Mouse (Mus musculus) liver, embryonic 11.5 days (tissue): Measurements from ENCODE around the gene Hist1h1d. TPM values are rescaled to one million over a fixed set of nuclear protein-coding genes. Genes with fewer than 3 reads are reported as not detected.

Experiments used
- ATAC-seq: fragments of 200-750 bp; cut with Nextera tagmentation; replicated peaks from 2 replicates; pipeline ENCODE4 v1.8.0; 2017; ENCODE audit warnings: moderate number of reproducible peaks, mild to moderate bottlenecking, moderate TSS enrichment, moderate library complexity; ENCODE audit not compliant: low FRiP score
- DNase-seq: peaks from one replicate; pipeline ENCODE4 v3.0.0-alpha.2; 2017; ENCODE audit warnings: low spot score
- H3K27ac ChIP-seq: fragments of 300-500 bp; sonication (generic); 2 replicates; pipeline ENCODE4 v1.5.1; 2014; ENCODE audit warnings: mild to moderate bottlenecking, low read depth, low read length, control low read depth
- H3K27me3 ChIP-seq: fragments of 300-500 bp; sonication (generic); replicated peaks from 2 replicates; pipeline ENCODE4 v1.6.1; 2014; ENCODE audit warnings: low read length, mixed read lengths; ENCODE audit not compliant: control insufficient read depth, insufficient read depth
- H3K36me3 ChIP-seq: fragments of 300-500 bp; sonication (generic); 2 replicates; pipeline ENCODE4 v1.6.1; 2014; ENCODE audit warnings: mild to moderate bottlenecking, low read length, moderate library complexity, mixed read lengths; ENCODE audit not compliant: control insufficient read depth, insufficient read depth
- H3K4me1 ChIP-seq: fragments of 300-500 bp; sonication (generic); replicated peaks from 2 replicates; pipeline ENCODE4 v1.6.1; 2014; ENCODE audit warnings: low read length, mixed read lengths; ENCODE audit not compliant: control insufficient read depth, insufficient read depth
- H3K4me2 ChIP-seq: fragments of 300-500 bp; sonication (generic); 2 replicates; pipeline ENCODE4 v1.6.1; 2014; ENCODE audit warnings: mild to moderate bottlenecking, control low read depth, moderate library complexity
- H3K4me3 ChIP-seq: fragments of 300-500 bp; sonication (generic); 2 replicates; pipeline ENCODE4 v1.5.1; 2014; ENCODE audit warnings: low read depth, low read length, control low read depth
- H3K9ac ChIP-seq: fragments of 300-500 bp; sonication (generic); 2 replicates; pipeline ENCODE4 v1.6.1; 2014; ENCODE audit warnings: low read depth, low read length, control low read depth
- H3K9me3 ChIP-seq: fragments of 300-500 bp; sonication (generic); 2 replicates; pipeline ENCODE4 v1.6.1; 2016; ENCODE audit warnings: low read length, inconsistent platforms, mixed read lengths; ENCODE audit not compliant: control insufficient read depth
- WGBS: fragments of 180-500 bp; shearing (Covaris S2); extraction: QIAGEN DNeasy Blood & Tissue Kit; methylation state at CpG from one replicate; pipeline ENCODE4 v1.1.7; 2014; 5-methylcytosine and 5-hydroxymethylcytosine counted together
- polyA plus RNA-seq: library from polyadenylated mRNA; unstranded; fragments of >200 nt; fragmentation: Nextera tagmentation; extraction: Ambion mirVana; gene quantifications from 2 replicates; pipeline ENCODE4 v1.2.1, GENCODE M21; 2014

Gene Hist1h1d
- 0.68 and 0.82 TPM in 2 replicates for polyA plus RNA-seq

- H3K9me3 ChIP-seq, result no peaks in the 10 kb centered on the region
- DNase-seq, result no peak
- peak within 1 kb of the TSS; percentile 83 for H3K4me2 ChIP-seq
- no peaks in the 10 kb centered on the region for H3K27me3 ChIP-seq
- peak within 1 kb of the TSS; percentile 100 for H3K27ac ChIP-seq
- no peak within 1 kb of the TSS for H3K4me3 ChIP-seq
- H3K36me3 ChIP-seq, result no peaks in the 10 kb centered on the region
- peak within 1 kb of the TSS; percentile 91 for H3K9ac ChIP-seq
- no peak for ATAC-seq
- H3K4me1 ChIP-seq, result 0 out of 2 replicates have a peak, but pooled peaks cover 13% of the 10 kb centered on the region
Measured at GRCm38 (mm10) chr13:23552962-23553361, at the start of gene Hist1h1d. Gene Hist1h1d (plus strand): TSS chr13:23553262.

- H3K9me3 ChIP-seq, result no peaks in the 10 kb centered on the region
- 1% methylated on average over 9 of the region's 9 CpGs for WGBS
- DNase-seq, result peak; percentile 71
- H3K36me3 ChIP-seq, result no peaks in the 10 kb centered on the region
- ATAC-seq, result no peak
- H3K4me3 ChIP-seq, result peak overlapping the region; percentile 8; the same call in 1 of the 2 replicates
- H3K27me3 ChIP-seq, result no peaks in the 10 kb centered on the region
- no peak overlapping the region for H3K9ac ChIP-seq
- no peak overlapping the region for H3K27ac ChIP-seq
- H3K4me2 ChIP-seq, result peak overlapping the region; percentile 57
- peaks cover 45% of the 10 kb centered on the region for H3K4me1 ChIP-seq
Measured at GRCm38 (mm10) chr13:23503797-23504196, 49.3 kb upstream of the Hist1h1d start.

- peaks cover 36% of the 10 kb centered on the region for H3K4me1 ChIP-seq
- peak overlapping the region; percentile 36; the same call in 1 of the 2 replicates for H3K27ac ChIP-seq
- H3K4me3 ChIP-seq, result peak overlapping the region; percentile 48
- H3K9ac ChIP-seq, result peak overlapping the region; percentile 56
- DNase-seq (no peak), ATAC-seq (peak; percentile 54)
- H3K9me3 ChIP-seq, result no peaks in the 10 kb centered on the region
- H3K27me3 ChIP-seq, result no peaks in the 10 kb centered on the region
- H3K36me3 ChIP-seq, result no peaks in the 10 kb centered on the region
- 3% methylated on average over 14 of the region's 14 CpGs for WGBS
- peak overlapping the region; percentile 90 for H3K4me2 ChIP-seq
Measured at GRCm38 (mm10) chr13:23505662-23506345, 47.3 kb upstream of the Hist1h1d start.

GRCm38 (mm10) chr13:23506351-23506750 is 46.7 kb upstream of the Hist1h1d start:
- Histone ChIP-seq H3K9ac (no peak overlapping the region), H3K36me3 (no peaks in the 10 kb centered on the region), H3K4me3 (peak overlapping the region; percentile 48), H3K4me2 (peak overlapping the region; percentile 90), H3K27me3 (no peaks in the 10 kb centered on the region), H3K4me1 (peaks cover 36% of the 10 kb centered on the region), H3K9me3 (no peaks in the 10 kb centered on the region), H3K27ac (peak overlapping the region; percentile 42; the same call in 1 of the 2 replicates)
- ATAC-seq (peak; percentile 58), DNase-seq (peak; percentile 77)
- 2% methylated on average over 13 of the region's 13 CpGs for WGBS

GRCm38 (mm10) chr13:23506819-23507515 is 46.1 kb upstream of the Hist1h1d start:
- WGBS, result 8% methylated on average over 14 of the region's 14 CpGs
- Histone ChIP-seq H3K36me3 (no peaks in the 10 kb centered on the region), H3K4me3 (peak overlapping the region; percentile 48), H3K4me1 (peaks cover 33% of the 10 kb centered on the region), H3K27ac (peak overlapping the region; percentile 42; the same call in 1 of the 2 replicates), H3K9me3 (no peaks in the 10 kb centered on the region), H3K27me3 (no peaks in the 10 kb centered on the region), H3K9ac (0 out of 2 replicates have a peak overlapping the region, but pooled peaks have one; percentile 31), H3K4me2 (peak overlapping the region; percentile 90)
- ATAC-seq (peak; percentile 71), DNase-seq (peak; percentile 85)

GRCm38 (mm10) chr13:23510127-23510526 is 42.9 kb upstream of the Hist1h1d start:
- ATAC-seq, result no peak
- Histone ChIP-seq H3K36me3 (no peaks in the 10 kb centered on the region), H3K4me3 (no peak overlapping the region), H3K27ac (no peak overlapping the region), H3K4me1 (peaks cover 18% of the 10 kb centered on the region), H3K9me3 (no peaks in the 10 kb centered on the region), H3K4me2 (peak overlapping the region; percentile 3; the same call in 1 of the 2 replicates), H3K9ac (no peak overlapping the region), H3K27me3 (no peaks in the 10 kb centered on the region)
- DNase-seq, result no peak
- WGBS, result 31% methylated on average over 1 of the region's 1 CpGs

- Histone ChIP-seq H3K27ac (no peak overlapping the region), H3K4me2 (no peak overlapping the region), H3K4me3 (no peak overlapping the region), H3K9ac (no peak overlapping the region), H3K27me3 (no peaks in the 10 kb centered on the region), H3K9me3 (no peaks in the 10 kb centered on the region), H3K36me3 (no peaks in the 10 kb centered on the region), H3K4me1 (peaks cover 3% of the 10 kb centered on the region; the same call in 1 of the 2 replicates)
- DNase-seq (no peak), ATAC-seq (no peak)
- 85% methylated on average over 1 of the region's 1 CpGs for WGBS
Measured at GRCm38 (mm10) chr13:23513517-23513916, 39.5 kb upstream of the Hist1h1d start.

- Histone ChIP-seq H3K9ac (no peak overlapping the region), H3K36me3 (no peaks in the 10 kb centered on the region), H3K27ac (no peak overlapping the region), H3K9me3 (no peaks in the 10 kb centered on the region), H3K4me1 (peaks cover 8% of the 10 kb centered on the region), H3K4me2 (no peak overlapping the region), H3K27me3 (no peaks in the 10 kb centered on the region), H3K4me3 (no peak overlapping the region)
- 66% methylated on average over 5 of the region's 5 CpGs for WGBS
- DNase-seq (no peak), ATAC-seq (no peak)
Measured at GRCm38 (mm10) chr13:23515281-23515680, 37.8 kb upstream of the Hist1h1d start.
